Mouse (Mus musculus): ENCODE data around the gene Clpb. TPM values are rescaled to one million over a fixed set of nuclear protein-coding genes. Genes with fewer than 3 reads are reported as not detected.
"Not testable (repeated sequence)": the region's sequence is repeated elsewhere in the genome, so short reads cannot be mapped to it uniquely, and the experiment has no call there.

The Clpb gene
- polyA plus RNA-seq, 1 experiment from 2014 or later, result 34.6 TPM

- Histone ChIP-seq H3K4me2 (ENCODE audit: low read length) (no peak overlapping the region), H3K9ac (ENCODE audit: low read depth, low read length) (no peak overlapping the region), H3K9me3 (replicated peaks; ENCODE audit: low read length) (no peaks in the 10 kb centered on the region), H3K36me3 (ENCODE audit: insufficient read depth, low read length) (no peaks in the 10 kb centered on the region), H3K4me1 (replicated peaks; ENCODE audit: insufficient read depth, low read length) (no peaks in the 10 kb centered on the region), H3K27ac (no peak overlapping the region), H3K4me3 (replicated peaks; ENCODE audit: low read depth, low read length) (no peak overlapping the region), H3K27me3 (ENCODE audit: insufficient read depth, low read length) (no peaks in the 10 kb centered on the region)
- WGBS, result 65% methylated on average over 6 of the region's 6 CpGs
- no peak for TF ChIP-seq CTCF (IDR thresholded peaks at IDR 0.05; ENCODE audit: low read depth)
- DNase-seq (ENCODE audit: low spot score), result no peak
- no peak for ATAC-seq (replicated peaks; ENCODE audit: low FRiP score, low read depth)
Measured at GRCm38 (mm10) chr7:101624283-101624682, 39.1 kb upstream of the Clpb start.

DNA sequence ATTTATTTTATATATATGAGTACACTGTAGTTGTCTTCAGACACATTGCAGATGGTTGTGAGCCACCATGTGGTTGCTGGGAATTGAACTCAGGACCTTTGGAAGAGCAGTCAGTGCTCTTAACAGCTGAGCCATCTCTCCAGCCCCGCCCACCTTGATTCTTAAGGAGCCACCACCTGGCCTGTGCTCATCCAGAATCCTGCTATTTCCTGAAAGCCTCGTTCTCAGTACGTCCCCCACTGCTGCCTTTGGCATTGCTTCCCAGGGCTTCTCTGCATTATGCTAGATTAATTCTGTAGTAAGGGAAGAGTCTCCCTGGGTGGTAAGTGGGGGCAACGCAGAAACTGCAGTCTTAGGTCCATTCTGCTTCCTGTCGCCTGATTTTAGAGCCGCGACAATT is 36.3 kb upstream of the Clpb start:
- DNase-seq (ENCODE audit: low spot score); H3K27me3 ChIP-seq (ENCODE audit: insufficient read depth, low read length); H3K4me1 ChIP-seq (replicated peaks; ENCODE audit: insufficient read depth, low read length); H3K4me3 ChIP-seq (replicated peaks; ENCODE audit: low read depth, low read length); H3K36me3 ChIP-seq (ENCODE audit: insufficient read depth, low read length); ATAC-seq (replicated peaks; ENCODE audit: low FRiP score, low read depth); H3K27ac ChIP-seq; H3K9ac ChIP-seq (ENCODE audit: low read depth, low read length); H3K4me2 ChIP-seq (ENCODE audit: low read length); H3K9me3 ChIP-seq (replicated peaks; ENCODE audit: low read length): not testable (repeated sequence)
- WGBS, result 68% methylated on average over 7 of the region's 7 CpGs

- H3K4me2 ChIP-seq (ENCODE audit: low read length), result no peak overlapping the region
- no peaks in the 10 kb centered on the region for H3K36me3 ChIP-seq (ENCODE audit: insufficient read depth, low read length)
- H3K9me3 ChIP-seq (replicated peaks; ENCODE audit: low read length), result no peaks in the 10 kb centered on the region
- H3K4me3 ChIP-seq (replicated peaks; ENCODE audit: low read depth, low read length), result no peak overlapping the region
- 74% methylated on average over 2 of the region's 2 CpGs for WGBS
- H3K9ac ChIP-seq (ENCODE audit: low read depth, low read length), result no peak overlapping the region
- TF ChIP-seq CTCF (IDR thresholded peaks at IDR 0.05; ENCODE audit: low read depth), result no peak
- H3K4me1 ChIP-seq (replicated peaks; ENCODE audit: insufficient read depth, low read length), result no peaks in the 10 kb centered on the region
- DNase-seq (ENCODE audit: low spot score) (no peak), ATAC-seq (replicated peaks; ENCODE audit: low FRiP score, low read depth) (no peak)
- no peaks in the 10 kb centered on the region for H3K27me3 ChIP-seq (ENCODE audit: insufficient read depth, low read length)
- H3K27ac ChIP-seq, result no peak overlapping the region
Measured at GRCm38 (mm10) chr7:101628481-101628880, 35.0 kb upstream of the Clpb start.

DNA sequence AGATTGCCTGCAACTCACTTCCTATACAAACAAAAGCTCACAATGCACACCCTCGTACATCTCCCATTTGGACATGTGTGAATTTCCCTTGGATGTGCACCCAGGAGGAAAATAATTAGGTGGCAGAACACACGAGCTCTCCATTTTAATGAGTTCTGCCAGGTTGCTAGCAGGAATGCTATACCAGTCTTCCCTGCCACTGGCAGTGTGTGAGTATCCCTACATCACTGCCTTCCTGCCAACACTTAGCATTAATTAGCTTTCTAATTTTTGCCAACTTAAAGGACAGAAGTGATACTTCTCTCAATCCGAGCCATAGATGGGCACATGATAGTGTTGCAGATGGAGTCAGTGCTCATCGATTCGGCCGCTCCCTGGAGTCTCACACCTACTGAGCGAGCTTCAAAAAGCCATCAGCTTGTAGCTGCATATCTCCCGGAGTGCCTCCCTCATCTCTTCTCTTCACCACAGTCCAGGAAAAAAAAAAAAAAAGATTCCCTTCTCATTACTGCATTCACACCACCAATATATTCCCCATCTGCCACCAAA is 29.7 kb upstream of the Clpb start:
- H3K27me3 ChIP-seq (ENCODE audit: insufficient read depth, low read length), result no peaks in the 10 kb centered on the region
- no peak overlapping the region for H3K4me2 ChIP-seq (ENCODE audit: low read length)
- no peaks in the 10 kb centered on the region for H3K36me3 ChIP-seq (ENCODE audit: insufficient read depth, low read length)
- 71% methylated on average over 8 of the region's 8 CpGs for WGBS
- H3K4me3 ChIP-seq (replicated peaks; ENCODE audit: low read depth, low read length), result no peak overlapping the region
- H3K27ac ChIP-seq, result no peak overlapping the region
- ATAC-seq (replicated peaks; ENCODE audit: low FRiP score, low read depth), result no peak
- TF ChIP-seq CTCF (IDR thresholded peaks at IDR 0.05; ENCODE audit: low read depth), result no peak
- H3K9ac ChIP-seq (ENCODE audit: low read depth, low read length), result no peak overlapping the region
- H3K4me1 ChIP-seq (replicated peaks; ENCODE audit: insufficient read depth, low read length), result no peaks in the 10 kb centered on the region
- no peak for DNase-seq (ENCODE audit: low spot score)
- no peaks in the 10 kb centered on the region for H3K9me3 ChIP-seq (replicated peaks; ENCODE audit: low read length)

- no peaks in the 10 kb centered on the region for H3K27me3 ChIP-seq (ENCODE audit: insufficient read depth, low read length)
- WGBS, result 82% methylated on average over 4 of the region's 4 CpGs
- ATAC-seq (replicated peaks; ENCODE audit: low FRiP score, low read depth), result no peak
- H3K4me2 ChIP-seq (ENCODE audit: low read length), result no peak overlapping the region
- H3K9ac ChIP-seq (ENCODE audit: low read depth, low read length), result no peak overlapping the region
- DNase-seq (ENCODE audit: low spot score), result no peak
- H3K9me3 ChIP-seq (replicated peaks; ENCODE audit: low read length), result no peaks in the 10 kb centered on the region
- no peak for TF ChIP-seq CTCF (IDR thresholded peaks at IDR 0.05; ENCODE audit: low read depth)
- H3K4me3 ChIP-seq (replicated peaks; ENCODE audit: low read depth, low read length), result no peak overlapping the region
- no peaks in the 10 kb centered on the region for H3K4me1 ChIP-seq (replicated peaks; ENCODE audit: insufficient read depth, low read length)
- H3K27ac ChIP-seq, result no peak overlapping the region
- H3K36me3 ChIP-seq (ENCODE audit: insufficient read depth, low read length), result no peaks in the 10 kb centered on the region
Measured at GRCm38 (mm10) chr7:101634513-101634912, 28.9 kb upstream of the Clpb start.

- no peaks in the 10 kb centered on the region for H3K36me3 ChIP-seq (ENCODE audit: insufficient read depth, low read length)
- no peak for TF ChIP-seq CTCF (IDR thresholded peaks at IDR 0.05; ENCODE audit: low read depth)
- H3K4me2 ChIP-seq (ENCODE audit: low read length), result no peak overlapping the region
- H3K4me1 ChIP-seq (replicated peaks; ENCODE audit: insufficient read depth, low read length), result no peaks in the 10 kb centered on the region
- H3K27me3 ChIP-seq (ENCODE audit: insufficient read depth, low read length), result no peaks in the 10 kb centered on the region
- H3K4me3 ChIP-seq (replicated peaks; ENCODE audit: low read depth, low read length), result no peak overlapping the region
- WGBS, result 95% methylated on average over 2 of the region's 2 CpGs
- H3K27ac ChIP-seq, result no peak overlapping the region
- no peak for DNase-seq (ENCODE audit: low spot score)
- no peak overlapping the region for H3K9ac ChIP-seq (ENCODE audit: low read depth, low read length)
- no peaks in the 10 kb centered on the region for H3K9me3 ChIP-seq (replicated peaks; ENCODE audit: low read length)
- ATAC-seq (replicated peaks; ENCODE audit: low FRiP score, low read depth), result no peak
Measured at GRCm38 (mm10) chr7:101636056-101636455, 27.4 kb upstream of the Clpb start.

DNA sequence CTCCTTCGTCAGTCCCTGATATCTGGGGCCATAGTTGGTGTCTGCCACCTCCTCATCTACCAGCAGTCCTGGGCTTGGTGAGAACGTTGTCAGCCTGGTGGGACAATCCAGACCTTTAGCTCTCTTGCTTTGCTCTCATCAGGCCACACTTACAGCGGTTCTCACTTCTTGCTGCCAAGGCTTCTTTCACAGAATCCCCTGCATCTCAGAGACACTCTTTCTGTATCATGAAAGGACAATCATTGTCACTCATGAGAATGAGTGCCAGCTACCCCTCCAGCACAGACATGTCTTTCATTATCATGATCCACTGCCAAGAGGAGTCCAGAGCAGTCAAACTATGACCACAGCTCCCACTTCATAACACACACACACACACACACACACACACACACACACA is 19.6 kb upstream of the Clpb start:
- H3K36me3 ChIP-seq (ENCODE audit: insufficient read depth, low read length), result no peaks in the 10 kb centered on the region
- H3K4me3 ChIP-seq (replicated peaks; ENCODE audit: low read depth, low read length), result no peak overlapping the region
- whole genome bisulfite sequencing, result 87% methylated on average over 3 of the region's 3 CpGs
- TF ChIP-seq CTCF (IDR thresholded peaks at IDR 0.05; ENCODE audit: low read depth), result no peak
- no peaks in the 10 kb centered on the region for H3K27me3 ChIP-seq (ENCODE audit: insufficient read depth, low read length)
- no peak for DNase-seq (ENCODE audit: low spot score)
- H3K4me1 ChIP-seq (replicated peaks; ENCODE audit: insufficient read depth, low read length), result no peaks in the 10 kb centered on the region
- H3K9ac ChIP-seq (ENCODE audit: low read depth, low read length), result no peak overlapping the region
- H3K27ac ChIP-seq, result no peak overlapping the region
- no peak overlapping the region for H3K4me2 ChIP-seq (ENCODE audit: low read length)
- no peak for ATAC-seq (replicated peaks; ENCODE audit: low FRiP score, low read depth)
- no peaks in the 10 kb centered on the region for H3K9me3 ChIP-seq (replicated peaks; ENCODE audit: low read length)

Measured in kidney, postnatal 0 days (tissue).